Mouse (Mus musculus) stomach, embryonic 16.5 days (tissue): ENCODE results near the gene Slc17a9. TPM values are rescaled to one million over a fixed set of nuclear protein-coding genes. Genes with fewer than 3 reads are reported as not detected.

Experiments used
- ATAC-seq: fragments of 200-750 bp; cut with Nextera tagmentation; 2 replicates; pipeline ENCODE4 v1.8.0; 2017; ENCODE audit warnings: moderate number of reproducible peaks, moderate TSS enrichment; ENCODE audit not compliant: insufficient read depth, low FRiP score
- H3K27ac ChIP-seq: fragments of 300-500 bp; sonication (generic); 2 replicates; pipeline ENCODE4 v1.5.1; 2014; ENCODE audit warnings: low read length
- H3K27me3 ChIP-seq: fragments of 300-500 bp; sonication (generic); 2 replicates; pipeline ENCODE4 v1.6.1; 2014; ENCODE audit warnings: low read length, control low read depth, mixed read lengths; ENCODE audit not compliant: control insufficient read depth, insufficient read depth
- H3K36me3 ChIP-seq: fragments of 300-500 bp; sonication (generic); 2 replicates; pipeline ENCODE4 v1.6.1; 2014; ENCODE audit warnings: low read length; ENCODE audit not compliant: control insufficient read depth, insufficient read depth
- H3K4me1 ChIP-seq: fragments of 300-500 bp; sonication (generic); 2 replicates; pipeline ENCODE4 v1.6.1; 2014; ENCODE audit warnings: low read length, control low read depth, mixed read lengths; ENCODE audit not compliant: control insufficient read depth, insufficient read depth
- H3K4me2 ChIP-seq: fragments of 300-500 bp; sonication (generic); 2 replicates; pipeline ENCODE4 v1.6.1; 2014; ENCODE audit warnings: low read depth, low read length, mixed read lengths
- H3K4me3 ChIP-seq: fragments of 300-500 bp; sonication (generic); replicated peaks from 2 replicates; pipeline ENCODE4 v1.5.1; 2014; ENCODE audit warnings: mild to moderate bottlenecking, low read length
- H3K9ac ChIP-seq: fragments of 300-500 bp; sonication (generic); 2 replicates; pipeline ENCODE4 v1.6.1; 2014; ENCODE audit warnings: low read length
- H3K9me3 ChIP-seq: fragments of 300-500 bp; sonication (generic); replicated peaks from 2 replicates; pipeline ENCODE4 v1.6.1; 2016; ENCODE audit warnings: low read length, control low read depth; ENCODE audit not compliant: control insufficient read depth
- WGBS: fragments of 180-500 bp; shearing (Covaris S2); extraction: QIAGEN DNeasy Blood & Tissue Kit; methylation state at CpG from one replicate; pipeline ENCODE4 v1.1.7; 2014; 5-methylcytosine and 5-hydroxymethylcytosine counted together
- polyA plus RNA-seq: library from polyadenylated mRNA; unstranded; fragments of >200 nt; fragmentation: Nextera tagmentation; extraction: Ambion mirVana; gene quantifications from 2 replicates; pipeline ENCODE4 v1.2.1, GENCODE M21; 2015

Slc17a9 gene
- polyA plus RNA-seq, 1 experiment from 2014 or later = 5.1 TPM

- H3K9me3 ChIP-seq = no peaks in the 10 kb centered on the region
- no peak overlapping the region for H3K4me3 ChIP-seq
- H3K27ac ChIP-seq = no peak overlapping the region
- H3K4me2 ChIP-seq = no peak overlapping the region
- ATAC-seq = no peak
- H3K36me3 ChIP-seq = no peaks in the 10 kb centered on the region
- H3K27me3 ChIP-seq = no peaks in the 10 kb centered on the region; the same call in 1 of the 2 replicates
- H3K9ac ChIP-seq = no peak overlapping the region
- no peaks in the 10 kb centered on the region for H3K4me1 ChIP-seq
- 51% methylated on average over 15 of the region's 15 CpGs for WGBS
Measured at GRCm38 (mm10) chr2:180758513-180759263, 33.6 kb downstream of the Slc17a9 start.

DNA sequence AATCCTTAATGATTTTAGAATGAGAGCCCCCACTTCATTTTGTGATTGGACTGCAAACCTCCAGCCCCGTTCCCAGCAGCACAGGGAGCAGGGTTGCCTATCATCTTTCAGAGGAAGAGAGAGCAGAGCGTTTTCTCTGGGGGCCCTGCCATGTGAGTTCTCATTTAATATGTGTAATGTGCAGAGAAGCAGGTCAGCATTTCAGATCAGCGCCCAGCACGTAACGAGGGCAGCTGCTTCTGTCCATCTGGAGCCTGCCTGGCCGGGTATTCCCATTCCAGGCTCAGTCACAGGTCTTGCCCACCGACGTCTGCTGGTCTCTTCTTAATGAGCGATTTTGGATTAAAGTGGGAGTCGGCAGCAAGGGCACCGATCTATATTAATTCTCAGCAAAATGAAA, 39.9 kb downstream of the Slc17a9 start:
- Histone ChIP-seq H3K4me3 (no peak overlapping the region), H3K9me3 (no peaks in the 10 kb centered on the region), H3K27me3 (0 out of 2 replicates have a peak, but pooled peaks cover 5% of the 10 kb centered on the region), H3K4me2 (no peak overlapping the region), H3K27ac (no peak overlapping the region), H3K4me1 (no peaks in the 10 kb centered on the region), H3K9ac (no peak overlapping the region), H3K36me3 (no peaks in the 10 kb centered on the region)
- WGBS = 76% methylated on average over 11 of the region's 11 CpGs
- ATAC-seq = no peak

DNA sequence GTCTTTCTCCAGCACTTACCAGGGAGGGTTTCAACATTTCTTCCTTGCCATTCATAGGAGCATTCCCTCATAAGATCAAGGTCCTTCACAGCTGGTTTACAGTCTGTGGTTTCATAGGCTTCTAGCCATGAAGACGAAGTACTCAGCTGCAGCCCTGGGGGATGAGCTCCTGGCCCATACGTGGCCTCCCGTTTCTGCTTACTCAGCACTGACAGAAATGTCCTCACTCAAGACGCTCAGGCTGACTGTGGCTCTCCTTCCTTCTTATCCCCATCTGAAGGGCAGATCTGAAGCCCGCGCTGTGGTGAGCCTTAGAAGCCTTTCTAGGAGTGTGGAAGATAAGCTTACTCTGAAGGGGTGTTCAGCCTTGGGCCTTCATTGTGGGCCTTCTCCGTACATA, 40.6 kb downstream of the Slc17a9 start:
- Histone ChIP-seq H3K9ac (no peak overlapping the region), H3K9me3 (no peaks in the 10 kb centered on the region), H3K27me3 (0 out of 2 replicates have a peak, but pooled peaks cover 12% of the 10 kb centered on the region), H3K36me3 (no peaks in the 10 kb centered on the region), H3K4me1 (no peaks in the 10 kb centered on the region), H3K4me2 (no peak overlapping the region), H3K4me3 (no peak overlapping the region), H3K27ac (no peak overlapping the region)
- WGBS = 69% methylated on average over 7 of the region's 7 CpGs
- no peak for ATAC-seq

GRCm38 (mm10) chr2:180775223-180775622, 50.2 kb downstream of the Slc17a9 start:
- 0 out of 2 replicates have a peak, but pooled peaks cover 4% of the 10 kb centered on the region for H3K4me1 ChIP-seq
- no peaks in the 10 kb centered on the region for H3K36me3 ChIP-seq
- WGBS = 7% methylated on average over 12 of the region's 12 CpGs
- H3K27me3 ChIP-seq = peaks cover 78% of the 10 kb centered on the region
- H3K9ac ChIP-seq = no peak overlapping the region
- no peak overlapping the region for H3K4me3 ChIP-seq
- H3K27ac ChIP-seq = no peak overlapping the region
- H3K4me2 ChIP-seq = no peak overlapping the region
- no peaks in the 10 kb centered on the region for H3K9me3 ChIP-seq
- ATAC-seq = no peak

DNA sequence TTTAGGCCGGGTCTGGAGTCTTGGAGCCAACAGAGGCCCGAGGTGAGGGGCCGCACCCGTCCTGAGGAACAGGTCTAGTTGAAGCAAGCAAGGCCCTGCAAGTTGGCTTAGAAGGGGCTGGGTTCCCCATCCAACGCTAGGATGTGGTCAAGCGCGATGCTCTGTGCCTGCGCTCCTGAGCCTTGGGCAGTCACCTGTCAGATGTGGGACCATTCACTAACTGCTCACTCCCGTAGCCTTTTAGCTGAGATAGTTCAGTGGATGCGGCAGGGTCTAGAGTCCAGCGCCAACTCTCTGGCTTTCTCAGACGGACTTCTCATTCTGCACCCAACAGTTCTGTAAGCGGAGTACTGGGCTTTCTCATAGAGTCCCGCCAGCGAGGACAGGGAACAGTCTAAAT, 50.6 kb downstream of the Slc17a9 start:
- Histone ChIP-seq H3K9me3 (no peaks in the 10 kb centered on the region), H3K9ac (no peak overlapping the region), H3K27me3 (peaks cover 75% of the 10 kb centered on the region), H3K36me3 (no peaks in the 10 kb centered on the region), H3K4me3 (no peak overlapping the region), H3K4me1 (0 out of 2 replicates have a peak, but pooled peaks cover 4% of the 10 kb centered on the region), H3K4me2 (no peak overlapping the region), H3K27ac (no peak overlapping the region)
- no peak for ATAC-seq
- WGBS = 4% methylated on average over 15 of the region's 15 CpGs

- Histone ChIP-seq H3K27me3 (peaks cover 69% of the 10 kb centered on the region), H3K27ac (no peak within 1 kb of the TSS), H3K4me1 (0 out of 2 replicates have a peak, but pooled peaks cover 4% of the 10 kb centered on the region), H3K4me2 (peak within 1 kb of the TSS; percentile 34; the same call in 1 of the 2 replicates), H3K36me3 (no peaks in the 10 kb centered on the region), H3K9ac (no peak within 1 kb of the TSS), H3K9me3 (no peaks in the 10 kb centered on the region), H3K4me3 (peak within 1 kb of the TSS; percentile 25)
- ATAC-seq = no peak
- 3% methylated on average over 28 of the region's 28 CpGs for WGBS
Measured at GRCm38 (mm10) chr2:180776793-180777192, 51.7 kb downstream of the Slc17a9 start, which contains the start of gene Bhlhe23. Gene Bhlhe23, minus strand, starts transcription at chr2:180776900.

DNA sequence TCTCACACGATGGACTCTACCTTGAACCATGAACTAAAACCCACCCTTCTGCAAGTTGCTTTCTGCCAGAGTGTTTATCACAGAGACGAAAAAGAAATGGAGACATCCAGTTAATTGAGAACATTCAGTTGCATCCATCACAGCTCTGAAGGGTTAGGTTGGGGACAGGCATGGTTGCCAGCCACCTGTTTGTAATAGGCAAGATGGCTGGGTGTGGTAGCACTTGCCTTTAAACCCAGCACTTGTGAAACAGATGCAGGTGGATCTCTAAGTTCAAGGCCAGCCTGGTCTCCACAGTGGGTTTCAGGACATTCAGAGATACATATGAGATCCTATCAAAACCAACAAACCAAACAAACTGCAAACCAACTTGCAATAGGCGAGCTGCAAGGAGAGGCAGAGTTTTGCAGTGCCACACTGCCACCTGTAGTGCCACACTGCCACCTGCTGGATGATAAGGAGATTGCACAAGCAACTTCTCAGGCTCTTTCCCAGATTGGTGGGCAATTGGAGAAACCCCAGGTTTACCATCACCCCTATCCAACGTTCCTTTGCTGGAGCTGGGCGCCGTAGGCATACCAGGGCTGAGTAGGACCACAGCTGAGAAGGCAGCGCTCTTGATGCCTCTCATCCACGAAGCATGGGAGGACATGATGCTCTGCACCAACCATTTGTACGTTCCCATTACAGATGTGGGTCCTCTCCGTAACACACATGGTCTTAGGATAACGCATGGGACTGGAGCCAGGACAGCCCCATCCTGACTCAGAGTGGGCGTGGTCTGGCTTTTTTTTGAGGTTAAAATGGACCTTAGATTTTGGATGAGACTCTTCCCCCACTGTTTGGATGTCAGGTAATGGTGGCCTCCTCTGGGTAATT, 54.4 kb downstream of the Slc17a9 start:
- 0 out of 2 replicates have a peak, but pooled peaks cover 4% of the 10 kb centered on the region for H3K4me1 ChIP-seq
- no peaks in the 10 kb centered on the region for H3K36me3 ChIP-seq
- peaks cover 51% of the 10 kb centered on the region for H3K27me3 ChIP-seq
- no peak overlapping the region for H3K4me2 ChIP-seq
- no peak for ATAC-seq
- H3K9ac ChIP-seq = no peak overlapping the region
- no peak overlapping the region for H3K4me3 ChIP-seq
- no peak overlapping the region for H3K27ac ChIP-seq
- no peaks in the 10 kb centered on the region for H3K9me3 ChIP-seq
- 22% methylated on average over 12 of the region's 12 CpGs for WGBS

DNA sequence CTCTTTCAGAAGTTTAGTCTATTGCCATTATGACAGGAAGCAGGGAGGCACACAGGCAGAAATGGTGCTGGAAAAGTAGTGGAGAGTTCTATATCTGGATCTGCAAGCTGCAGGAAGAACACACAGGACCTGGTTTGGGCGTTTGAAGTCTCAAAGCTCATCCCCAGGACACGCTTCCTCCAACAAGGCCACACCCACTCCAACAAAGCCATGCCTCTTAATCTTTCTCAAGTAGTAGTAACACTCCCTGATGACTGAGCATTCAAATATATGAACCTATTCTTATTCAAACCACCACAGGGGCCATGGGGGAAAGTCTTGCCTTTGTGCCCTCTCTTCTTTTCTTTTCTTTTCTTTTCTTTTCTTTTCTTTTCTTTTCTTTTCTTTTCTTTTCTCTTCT, 55.2 kb downstream of the Slc17a9 start:
- WGBS = 3% methylated on average over 2 of the region's 2 CpGs
- no peak for ATAC-seq
- Histone ChIP-seq H3K36me3 (no peaks in the 10 kb centered on the region), H3K4me1 (0 out of 2 replicates have a peak, but pooled peaks cover 4% of the 10 kb centered on the region), H3K4me3 (no peak overlapping the region), H3K27me3 (peaks cover 45% of the 10 kb centered on the region), H3K9me3 (no peaks in the 10 kb centered on the region), H3K27ac (no peak overlapping the region), H3K9ac (no peak overlapping the region), H3K4me2 (no peak overlapping the region)

DNA sequence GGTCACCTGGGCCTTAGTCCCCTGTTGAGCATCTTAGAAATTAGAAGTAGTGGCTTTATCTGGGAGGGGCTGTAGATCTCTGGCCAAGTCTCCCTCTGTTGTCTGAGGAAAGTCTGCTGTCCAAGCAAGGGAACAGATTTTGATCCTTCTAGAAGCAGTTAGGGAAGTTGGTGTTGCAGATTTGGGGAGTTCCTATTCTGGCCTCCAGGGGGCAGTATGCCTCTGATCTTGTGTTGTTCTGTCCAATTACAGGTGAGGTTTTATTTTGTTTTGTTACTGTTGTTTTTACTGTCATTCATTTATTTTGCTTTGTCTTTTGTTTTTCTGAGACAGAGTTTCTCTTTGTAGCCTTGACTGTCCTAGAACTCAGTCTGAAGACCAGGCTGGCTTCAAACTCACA, 61.7 kb downstream of the Slc17a9 start:
- Histone ChIP-seq H3K27me3 (peaks cover 14% of the 10 kb centered on the region), H3K4me3 (no peak overlapping the region), H3K36me3 (no peaks in the 10 kb centered on the region), H3K4me2 (no peak overlapping the region), H3K27ac (no peak overlapping the region), H3K4me1 (no peaks in the 10 kb centered on the region), H3K9me3 (no peaks in the 10 kb centered on the region), H3K9ac (no peak overlapping the region)
- no peak for ATAC-seq
